Comparison of ENCODE assay signal across 8 mouse cellular contexts in genomic region chr7:79612783-79613182, GRCm38 (mm10). TPM values are rescaled to one million over a fixed set of nuclear protein-coding genes. Genes with fewer than 3 reads are reported as not detected.
DNase-seq lines count a peak whose midpoint lies in the region; ATAC-seq lines count a peak whose summit lies in the region.

No protein-coding gene starts in this region.

- peaks cover under 1% of the 10 kb centered on the region; the same call in 1 of the 2 replicates for H3K4me1 ChIP-seq in liver, embryonic 12.5 days
- peaks cover 9% of the 10 kb centered on the region; the same call in 1 of the 2 replicates for H3K4me1 ChIP-seq in midbrain, embryonic 14.5 days (ENCODE audit: control insufficient read depth, insufficient read depth, low read length)

- H3K36me3 ChIP-seq in liver, embryonic 12.5 days, result no peaks in the 10 kb centered on the region
- H3K36me3 ChIP-seq in midbrain, embryonic 14.5 days (ENCODE audit: control insufficient read depth, insufficient read depth, low read length), result no peaks in the 10 kb centered on the region

- H3K27me3 ChIP-seq in liver, embryonic 12.5 days (replicated peaks), result peaks cover 85% of the 10 kb centered on the region
- H3K27me3 ChIP-seq in midbrain, embryonic 14.5 days (ENCODE audit: control insufficient read depth, insufficient read depth, low read length), result peaks cover 19% of the 10 kb centered on the region

- no peak overlapping the region for H3K4me3 ChIP-seq in liver, embryonic 12.5 days
- H3K4me3 ChIP-seq in midbrain, embryonic 14.5 days (replicated peaks; ENCODE audit: low read depth, low read length), result no peak overlapping the region

- H3K9me3 ChIP-seq in liver, embryonic 12.5 days (replicated peaks), result no peaks in the 10 kb centered on the region
- no peaks in the 10 kb centered on the region for H3K9me3 ChIP-seq in midbrain, embryonic 14.5 days (ENCODE audit: control insufficient read depth, low read length)

- WGBS in liver, embryonic 12.5 days (ENCODE audit: insufficient replicate concordance), result 9% methylated on average over 6 of the region's 6 CpGs
- WGBS in midbrain, embryonic 14.5 days, result 12% methylated on average over 6 of the region's 6 CpGs

- intact Hi-C loops in gastrocnemius, postnatal 14 days (cut with DNase I; ENCODE audit: low total_unique reads), result loop anchor here (2.0 kb wide), 1 partner anchor 114 kb away; no protein-coding TSS in a partner anchor
- intact Hi-C loops in left cerebral cortex, postnatal 10 days (cut with DNase I), result loop anchor here (2.0 to 10.0 kb wide), 3 partner anchors 35 to 172 kb away; no protein-coding TSS in a partner anchor

- ATAC-seq in liver, embryonic 12.5 days, result no peak
- ATAC-seq in midbrain, embryonic 14.5 days (ENCODE audit: low FRiP score, low TSS enrichment), result no peak

- H3K9ac ChIP-seq in liver, embryonic 12.5 days, result no peak overlapping the region
- H3K9ac ChIP-seq in midbrain, embryonic 14.5 days (replicated peaks; ENCODE audit: low read length), result no peak overlapping the region

- no peak overlapping the region for H3K27ac ChIP-seq in liver, embryonic 12.5 days
- H3K27ac ChIP-seq in midbrain, embryonic 14.5 days (replicated peaks; ENCODE audit: low read depth, low read length), result no peak overlapping the region

- DNase-seq in liver, result peak; percentile 52
- DNase-seq in Muller cell, postnatal 12 days (ENCODE audit: inconsistent ontology term), result peak; percentile 38
- DNase-seq in c-Kit-positive CD71-positive TER-119-positive erythroid progenitor cells, embryonic 14.5 days (ENCODE audit: low spot score), result peak; percentile 37
- peak; percentile 46 for DNase-seq in gastrocnemius, postnatal 14 days
- peak; percentile 43 to 68 for DNase-seq in left cerebral cortex, postnatal 10 days (ENCODE audit: extremely low spot score in 1 of 2, low spot score in 2 of 2)
- peak; percentile 72 for DNase-seq in midbrain, embryonic 14.5 days
- peak; percentile 17 to 47 for DNase-seq in urinary bladder, postnatal 36 days (ENCODE audit: low spot score in 2 of 2)

- H3K4me2 ChIP-seq in liver, embryonic 12.5 days, result no peak overlapping the region
- no peak overlapping the region for H3K4me2 ChIP-seq in midbrain, embryonic 14.5 days (ENCODE audit: low read length)

RNA-seq across cellular contexts. Expression of gene Rhcg, which starts 4.7 kb away (rescaled TPM):
- polyA plus RNA-seq in liver, embryonic 12.5 days (2016; fragmentation: Nextera tagmentation; extraction: Ambion mirVana), result not detected in 2 replicates
- total RNA-seq in gastrocnemius, postnatal 14 days (2021), result not detected
- total RNA-seq in left cerebral cortex, postnatal 10 days (2021), result 1 to 10 TPM; 1.5 to 3.2 TPM
- 2.6 and 3.1 TPM in 2 replicates for polyA plus RNA-seq in midbrain, embryonic 14.5 days (2014; fragmentation: Nextera tagmentation; extraction: Ambion mirVana)

RNA-seq across cellular contexts. Expression of gene Ticrr, which starts 47.2 kb away (rescaled TPM):
- polyA plus RNA-seq in liver, embryonic 12.5 days (2016; fragmentation: Nextera tagmentation; extraction: Ambion mirVana), result 12.0 and 12.7 TPM in 2 replicates
- under 1 TPM; 0.55 to 0.62 TPM for total RNA-seq in gastrocnemius, postnatal 14 days (2021)
- total RNA-seq in left cerebral cortex, postnatal 10 days (2021), result 1 to 10 TPM in 1 of 2 experiments, under 1 TPM in 1; 0.77 to 1.0 TPM
- polyA plus RNA-seq in midbrain, embryonic 14.5 days (2014; fragmentation: Nextera tagmentation; extraction: Ambion mirVana), result 1.3 and 2.5 TPM in 2 replicates
